Mouse (Mus musculus) colon, adult 2 months (tissue): ENCODE results near the gene Ugt2b5. TPM values are rescaled to one million over a fixed set of nuclear protein-coding genes. Genes with fewer than 3 reads are reported as not detected.

Source experiments
- polyA plus RNA-seq: library from polyadenylated mRNA; depleted of rRNA; stranded (reverse); fragments of >200 nt; gene quantifications from 2 replicates; pipeline ENCODE4 v1.2.3, GENCODE M21; 2012; rRNA removed

Gene Ugt2b5
- 1.3 and 1.5 TPM in 2 replicates for polyA plus RNA-seq

DNA sequence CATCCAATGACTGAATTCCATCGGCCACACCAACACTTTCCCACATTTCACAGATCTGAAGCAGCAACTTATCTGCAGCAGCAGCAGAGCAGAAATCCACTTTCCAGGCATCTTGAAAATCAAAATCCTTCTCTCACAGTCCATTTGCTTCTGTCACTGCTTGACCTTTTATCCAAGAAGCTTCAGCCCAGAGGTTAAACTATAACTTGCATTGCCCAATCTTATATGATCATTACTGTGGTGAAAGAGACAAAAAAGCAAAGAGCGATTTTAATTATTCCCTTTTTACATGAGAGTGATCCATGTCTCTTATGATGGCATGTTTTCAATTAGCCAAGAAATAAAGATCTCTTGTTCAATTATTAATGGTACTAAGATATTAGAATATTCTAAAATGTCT is at the start of gene Ugt2b5:
Ugt2b5 (minus strand) TSS at position 123 of the 400 bp plus-strand sequence.

DNA sequence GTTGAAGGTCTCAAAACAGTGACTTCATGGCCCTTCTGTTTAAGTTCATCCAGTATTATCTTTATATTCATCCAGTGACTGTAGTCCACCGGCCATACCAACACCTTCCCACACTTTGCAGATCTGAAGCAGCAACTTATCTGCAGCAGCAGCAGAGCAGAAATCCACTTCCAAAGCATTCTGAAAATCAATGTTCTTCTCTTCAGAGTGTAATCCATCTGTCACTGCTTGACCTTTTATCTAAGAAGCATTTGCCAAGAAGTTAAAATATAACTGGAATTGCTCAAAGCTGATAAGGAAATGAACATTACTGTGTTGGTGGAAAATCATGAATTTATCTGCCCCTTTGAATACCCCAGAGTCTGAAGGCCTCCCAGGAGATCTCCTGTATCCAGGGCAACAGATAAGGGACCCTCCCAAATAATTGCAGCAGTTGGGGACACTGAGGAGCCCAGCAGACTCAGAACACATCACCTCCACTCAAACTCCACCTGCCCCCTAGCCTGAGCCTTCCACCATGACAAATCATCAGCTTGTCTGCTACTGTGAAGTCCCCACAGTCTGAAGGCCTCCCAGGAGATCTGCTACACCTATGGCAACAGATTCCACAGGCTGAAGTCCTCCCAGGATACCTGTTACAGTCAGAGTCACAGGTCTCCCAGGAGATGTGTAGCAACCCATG is 47.6 kb downstream of the Ugt2b5 start, which contains the start of gene Ugt2b36:
Ugt2b36 (minus strand) TSS at position 210 of the 682 bp plus-strand sequence.

Other genes with a start within 250 kb of the Ugt2b5 start
- gene Ugt2b34, start 233.4 kb downstream of the Ugt2b5 start, polyA plus RNA-seq: 35.8 and 38.9 TPM in 2 replicates
- not detected in 2 replicates for gene Ugt2b1, start 213.8 kb downstream of the Ugt2b5 start, polyA plus RNA-seq
- gene Ugt2b35, start 139.5 kb downstream of the Ugt2b5 start, polyA plus RNA-seq: 0.98 and 1.3 TPM in 2 replicates
- gene Ugt2b36, start 47.8 kb downstream of the Ugt2b5 start, polyA plus RNA-seq: 0.17 and 0.20 TPM in 2 replicates
- not detected in 2 replicates for gene Ugt2b37, start 114.5 kb upstream of the Ugt2b5 start, polyA plus RNA-seq
- not detected in 2 replicates for gene Ugt2a3, start 196.9 kb upstream of the Ugt2b5 start, polyA plus RNA-seq